Mouse (Mus musculus) lung, postnatal 4 days (tissue): ENCODE results near the gene Gphn.

Source experiments
- DNase-seq, 2 experiments: peaks; one replicate each; pipeline ENCODE4 v3.0.0; 2021

The Gphn gene

GRCm38 (mm10) chr12:78225707-78226518 is at the start of gene Gphn:
Gphn (plus strand) TSS chr12:78226379.
- peak; percentile 90 to 95 for DNase-seq

- no peak for DNase-seq
Measured at GRCm38 (mm10) chr12:78181452-78181851, 44.7 kb upstream of the Gphn start.

GRCm38 (mm10) chr12:78193942-78194341 is 32.2 kb upstream of the Gphn start, which contains the start of gene Gm6657:
Gm6657 (plus strand) TSS chr12:78194242.
- no peak for DNase-seq

- no peak for DNase-seq
Measured at GRCm38 (mm10) chr12:78195368-78195767, 30.8 kb upstream of the Gphn start.

DNA sequence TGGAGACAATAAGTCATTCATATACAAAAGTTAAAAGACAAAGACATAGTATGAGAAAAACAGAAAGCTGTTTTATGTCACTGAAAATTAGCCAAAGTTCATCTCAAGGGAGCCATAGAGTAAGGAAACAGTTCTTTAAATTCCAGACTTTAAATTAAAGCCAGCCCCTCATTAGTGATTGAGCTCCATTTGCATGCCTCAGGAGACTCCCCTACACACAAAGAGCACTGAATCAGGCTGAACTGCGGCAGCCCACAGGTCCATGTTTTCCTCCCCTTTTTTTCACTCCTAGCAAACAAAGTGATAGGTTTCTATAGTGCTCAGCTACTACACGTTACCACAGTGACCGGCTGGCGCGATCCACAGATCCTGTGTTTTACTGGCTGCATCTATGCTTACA is 22.5 kb upstream of the Gphn start:
- DNase-seq = no peak

DNA sequence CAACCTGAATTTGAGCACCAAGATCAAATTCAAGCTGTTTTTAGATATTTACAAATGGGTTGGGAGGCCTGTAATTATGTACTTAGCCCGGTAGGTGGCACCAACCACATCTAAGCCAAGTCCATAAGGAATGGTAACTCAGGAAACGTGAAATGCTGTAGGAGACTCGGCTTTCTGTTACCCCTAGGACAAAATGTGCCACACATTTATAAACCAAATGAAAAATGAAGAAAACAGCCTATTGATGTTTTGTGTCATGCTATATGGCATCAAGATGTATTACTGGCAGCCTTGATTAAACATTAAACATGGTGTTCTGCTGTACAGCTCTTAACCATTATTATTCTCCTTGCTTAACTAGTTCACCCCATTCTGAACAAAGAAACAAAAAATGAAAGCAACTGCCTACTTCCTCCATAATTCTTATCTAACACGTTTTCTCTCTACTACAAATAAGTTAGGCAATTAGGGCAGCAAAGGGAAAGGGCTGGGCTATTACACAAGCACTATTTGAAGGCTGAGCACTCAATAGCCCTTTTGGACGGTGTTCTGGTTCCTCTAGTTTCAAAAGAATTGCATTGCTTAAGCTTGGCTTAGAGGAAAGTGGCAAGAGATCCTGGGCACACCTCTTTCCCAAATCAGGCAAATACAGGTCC is 20.1 kb upstream of the Gphn start:
- peak in 1 of 2 experiments; percentile 56 for DNase-seq

GRCm38 (mm10) chr12:78206571-78206960 is 19.6 kb upstream of the Gphn start:
- no peak for DNase-seq

DNA sequence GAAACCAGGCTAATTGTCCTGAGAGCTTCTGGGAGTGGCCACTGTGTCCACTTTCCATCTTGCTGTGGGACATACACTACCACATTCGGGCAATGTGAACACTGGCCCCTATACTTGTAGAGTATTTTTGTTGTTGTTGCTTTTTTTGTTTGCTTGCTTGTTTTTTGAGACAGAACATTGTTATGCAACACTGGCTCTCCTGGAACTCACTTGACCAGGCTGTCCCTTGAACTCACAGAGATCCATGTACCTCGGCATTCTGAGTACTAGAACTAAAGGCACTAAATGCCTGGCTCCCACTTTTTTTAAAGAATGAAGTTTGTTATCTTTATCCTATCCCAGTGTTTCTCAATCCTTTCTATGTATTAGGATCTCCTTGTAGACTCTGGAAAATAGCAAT is 16.3 kb upstream of the Gphn start:
- DNase-seq = no peak

GRCm38 (mm10) chr12:78215490-78215889 is 10.7 kb upstream of the Gphn start:
- DNase-seq = no peak

DNA sequence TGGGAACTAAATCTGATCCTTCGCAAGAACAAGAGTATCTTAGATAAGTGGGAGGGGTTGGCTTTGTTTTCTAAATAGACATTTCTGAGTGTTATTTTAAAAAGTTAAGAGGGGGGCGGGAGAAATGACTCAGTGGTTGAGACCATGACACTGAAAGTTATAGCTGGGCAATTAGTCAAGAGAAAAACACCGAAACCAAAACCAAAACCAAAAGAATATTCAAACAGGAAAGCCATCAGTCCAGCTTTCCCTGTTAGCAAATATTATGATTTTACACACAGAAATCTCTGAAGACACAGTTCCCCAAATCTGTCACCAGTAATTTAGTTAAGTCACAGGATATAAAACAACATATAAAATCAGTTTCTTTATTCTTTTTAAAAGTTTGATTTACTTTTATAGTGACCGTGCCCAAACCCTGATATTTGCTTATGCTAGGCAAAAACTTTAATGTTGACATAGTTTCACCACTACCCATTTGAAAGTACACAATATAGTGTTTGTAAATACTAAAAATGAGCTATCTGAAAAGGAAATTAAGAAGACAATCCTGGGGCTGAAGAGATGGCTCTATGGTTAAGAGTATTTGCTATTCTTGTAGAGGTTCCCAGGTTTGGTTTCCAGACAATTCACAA is 6.9 kb upstream of the Gphn start:
- DNase-seq = no peak

GRCm38 (mm10) chr12:78226519-78226875 is 318 bp downstream of the Gphn start:
- DNase-seq = peak; percentile 89 to 95

- peak; percentile 52 to 56 for DNase-seq
Measured at GRCm38 (mm10) chr12:78227021-78227932, 1.1 kb downstream of the Gphn start.

GRCm38 (mm10) chr12:78228139-78228538 is 2.0 kb downstream of the Gphn start:
- DNase-seq = no peak

- no peak for DNase-seq
Measured at GRCm38 (mm10) chr12:78232560-78232959, 6.4 kb downstream of the Gphn start.

- DNase-seq = no peak
Measured at GRCm38 (mm10) chr12:78248366-78248765, 22.2 kb downstream of the Gphn start.

GRCm38 (mm10) chr12:78249151-78249550 is 23.0 kb downstream of the Gphn start:
- DNase-seq = no peak

- DNase-seq = no peak
Measured at GRCm38 (mm10) chr12:78277386-78277785, 51.2 kb downstream of the Gphn start.

GRCm38 (mm10) chr12:78290384-78290783 is 64.2 kb downstream of the Gphn start:
- no peak for DNase-seq

DNA sequence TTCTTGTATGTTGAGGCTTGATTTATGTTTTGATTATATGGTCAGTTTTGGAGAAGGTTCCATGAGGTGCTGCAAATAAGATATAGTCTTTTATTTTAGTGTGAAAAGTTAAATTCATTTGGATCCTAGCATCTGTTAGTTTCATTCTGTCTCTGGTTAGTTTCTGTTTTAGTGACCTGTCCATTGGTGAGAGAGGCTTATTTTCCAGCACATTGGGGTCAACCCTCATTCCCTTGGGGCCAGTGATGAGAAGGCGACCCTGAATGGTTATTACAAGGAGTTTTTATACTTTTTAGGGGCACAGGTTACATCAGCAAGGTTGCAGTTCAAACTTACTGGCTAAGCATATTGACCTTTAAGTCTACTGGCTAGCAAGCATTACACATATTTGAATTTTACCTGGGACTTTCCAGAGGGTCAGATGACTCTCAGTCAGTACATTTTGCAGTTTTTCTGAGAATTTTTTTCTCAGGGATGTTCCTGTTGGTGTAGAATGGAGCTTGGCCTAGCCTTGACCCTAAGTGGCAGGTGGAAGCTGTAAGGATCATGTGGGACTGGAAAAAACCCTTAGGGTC is 72.7 kb downstream of the Gphn start:
- DNase-seq = no peak

DNA sequence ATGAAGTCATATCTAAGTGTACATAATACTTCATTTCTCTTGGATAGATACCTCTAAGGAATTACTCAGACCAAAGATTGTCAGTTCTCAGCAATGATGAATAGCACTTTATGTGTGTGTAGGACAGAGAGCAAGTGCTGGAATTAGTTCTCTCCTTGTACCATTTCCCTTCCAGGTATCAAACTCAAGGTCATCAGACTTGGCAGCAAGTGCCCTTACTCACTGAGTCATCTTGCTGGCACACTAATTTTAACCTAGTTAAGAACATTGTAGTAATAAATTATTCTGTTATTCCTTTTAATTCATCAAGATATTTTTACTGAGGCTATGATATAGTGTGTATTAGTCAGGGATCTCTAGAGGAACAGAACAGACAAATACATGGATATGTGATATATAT is 88.9 kb downstream of the Gphn start:
- DNase-seq = no peak

DNA sequence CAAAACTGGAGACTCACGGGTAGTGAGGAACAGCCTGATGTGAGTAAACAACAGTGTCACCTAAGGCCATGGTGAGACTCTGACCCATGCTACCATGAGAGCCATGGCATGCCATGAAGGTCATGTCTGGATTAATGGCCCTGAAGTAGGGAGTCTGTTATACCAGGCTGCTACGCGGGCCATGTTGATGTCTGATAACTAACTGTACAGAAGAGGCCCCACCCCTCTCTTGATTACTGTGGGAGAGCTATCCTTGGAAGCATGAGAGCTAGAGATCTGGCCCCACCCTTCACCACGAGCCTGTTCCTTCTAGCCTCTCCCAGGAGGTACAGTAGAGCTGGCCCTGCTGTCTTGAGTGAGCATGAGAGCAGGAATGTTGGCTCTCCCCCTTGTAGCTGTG is 101.8 kb downstream of the Gphn start:
- DNase-seq = no peak

- peak in 1 of 2 experiments; percentile 56 for DNase-seq
Measured at GRCm38 (mm10) chr12:78332107-78332506, 105.9 kb downstream of the Gphn start.
